In genomic region chr1:146337049-146337448, GRCm38 (mm10) we compare ENCODE assay signal across 19 mouse cellular contexts.
"Had no signal": no experiment of that assay in that cellular context is flagged by ENCODE, and none has a peak within 500 bp of the region (broad histone marks: within the 10 kb centered on the region; RNA-seq: fewer than 3 reads in every experiment).

No protein-coding gene starts in this region.

- ATAC-seq: midbrain, embryonic 16.5 days had no signal

- H3K4me2 ChIP-seq: lung, embryonic 14.5 days; midbrain, embryonic 12.5 days; neural tube, embryonic 13.5 days; neural tube, embryonic 15.5 days had no signal

- H3K4me3 ChIP-seq: midbrain, embryonic 10.5 days; midbrain, embryonic 12.5 days; myocyte; neural tube, embryonic 13.5 days; neural tube, embryonic 15.5 days had no signal

- H3K36me3 ChIP-seq: midbrain, embryonic 10.5 days; midbrain, embryonic 12.5 days; neural tube, embryonic 13.5 days; neural tube, embryonic 15.5 days had no signal

- H3K9me3 ChIP-seq: midbrain, embryonic 10.5 days; midbrain, embryonic 12.5 days; neural tube, embryonic 13.5 days; neural tube, embryonic 15.5 days had no signal

- H3K9ac ChIP-seq: lung, embryonic 14.5 days; midbrain, embryonic 12.5 days; neural tube, embryonic 13.5 days; neural tube, embryonic 15.5 days had no signal

- DNase-seq: lung, adult 18-20 months; lung, embryonic 14.5 days; lung, postnatal 10 days; lung, postnatal 4 days; midbrain, embryonic 14.5 days; retina, postnatal 1 day; right cerebral cortex, adult 18-20 months; right cerebral cortex, postnatal 25 days; right cerebral cortex, postnatal 4 days; spleen, adult 18-20 months; thymus, adult 18-20 months; thymus, postnatal 14 days; thymus, postnatal 36 days had no signal

- H3K27ac ChIP-seq: midbrain, embryonic 10.5 days; midbrain, embryonic 12.5 days; neural tube, embryonic 13.5 days; neural tube, embryonic 15.5 days had no signal

- H3K27me3 ChIP-seq: midbrain, embryonic 12.5 days; neural tube, embryonic 13.5 days; neural tube, embryonic 15.5 days had no signal

- H3K4me1 ChIP-seq: midbrain, embryonic 10.5 days; midbrain, embryonic 12.5 days; neural tube, embryonic 13.5 days; neural tube, embryonic 15.5 days had no signal
